Mouse (Mus musculus) midbrain, embryonic 15.5 days (tissue): ENCODE data around the gene B230217C12Rik. TPM values are rescaled to one million over a fixed set of nuclear protein-coding genes. Genes with fewer than 3 reads are reported as not detected.

Experiments
- ATAC-seq: fragments of 200-750 bp; cut with Nextera tagmentation; replicated peaks from 2 replicates; pipeline ENCODE4 v1.8.0; 2017; ENCODE audit warnings: moderate TSS enrichment
- H3K27ac ChIP-seq: fragments of 300-500 bp; sonication (generic); 2 replicates; pipeline ENCODE4 v1.5.1; 2015; ENCODE audit warnings: mild to moderate bottlenecking, inconsistent platforms
- H3K27me3 ChIP-seq: fragments of 300-500 bp; sonication (generic); replicated peaks from 2 replicates; pipeline ENCODE4 v1.6.1; 2015; ENCODE audit warnings: inconsistent platforms
- H3K36me3 ChIP-seq: fragments of 300-500 bp; sonication (generic); replicated peaks from 2 replicates; pipeline ENCODE4 v1.6.1; 2015; ENCODE audit warnings: inconsistent platforms
- H3K4me1 ChIP-seq: fragments of 300-500 bp; sonication (generic); 2 replicates; pipeline ENCODE4 v1.6.1; 2015; ENCODE audit warnings: inconsistent platforms
- H3K4me2 ChIP-seq: fragments of 300-500 bp; sonication (generic); 2 replicates; pipeline ENCODE4 v1.6.1; 2015; ENCODE audit warnings: inconsistent platforms, mild to moderate bottlenecking, moderate library complexity
- H3K4me3 ChIP-seq: fragments of 300-500 bp; sonication (generic); 2 replicates; pipeline ENCODE4 v1.5.1; 2015; ENCODE audit warnings: mild to moderate bottlenecking, inconsistent platforms
- H3K9ac ChIP-seq: fragments of 300-500 bp; sonication (generic); 2 replicates; pipeline ENCODE4 v1.6.1; 2015; ENCODE audit warnings: mild to moderate bottlenecking, inconsistent platforms
- H3K9me3 ChIP-seq: fragments of 300-500 bp; sonication (generic); 2 replicates; pipeline ENCODE4 v1.6.1; 2016; ENCODE audit warnings: inconsistent platforms
- WGBS: fragments of 180-500 bp; shearing (Covaris S2); methylation state at CpG from one replicate; pipeline ENCODE4 v1.1.7; 2015; ENCODE audit warnings: mixed read lengths; 5-methylcytosine and 5-hydroxymethylcytosine counted together
- polyA plus RNA-seq: library from polyadenylated mRNA; unstranded; fragments of >200 nt; fragmentation: Nextera tagmentation; extraction: Ambion mirVana; gene quantifications from 2 replicates; pipeline ENCODE4 v1.2.1, GENCODE M21; 2015

Gene B230217C12Rik
- polyA plus RNA-seq, 1 experiment from 2014 or later: 33.8 TPM

GRCm38 (mm10) chr11:97885296-97885915 is 44.8 kb downstream of the B230217C12Rik start:
- no peak for ATAC-seq
- no peaks in the 10 kb centered on the region for H3K9me3 ChIP-seq

GRCm38 (mm10) chr11:97891821-97892220 is 51.2 kb downstream of the B230217C12Rik start:
- Histone ChIP-seq H3K4me2 (no peak overlapping the region), H3K9me3 (no peaks in the 10 kb centered on the region), H3K27me3 (no peaks in the 10 kb centered on the region), H3K27ac (no peak overlapping the region), H3K36me3 (no peaks in the 10 kb centered on the region), H3K4me3 (no peak overlapping the region), H3K9ac (no peak overlapping the region), H3K4me1 (no peaks in the 10 kb centered on the region)
- no peak for ATAC-seq
- 80% methylated on average over 5 of the region's 5 CpGs for WGBS

More at GRCm38 (mm10) chr11:97885296-97885915, 44.8 kb downstream of the B230217C12Rik start:
- H3K4me2 ChIP-seq: no peak overlapping the region
- no peaks in the 10 kb centered on the region for H3K4me1 ChIP-seq
- 93% methylated on average over 2 of the region's 2 CpGs for WGBS
- H3K27ac ChIP-seq: no peak overlapping the region
- no peak overlapping the region for H3K4me3 ChIP-seq
- no peak overlapping the region for H3K9ac ChIP-seq
- no peaks in the 10 kb centered on the region for H3K36me3 ChIP-seq
- no peaks in the 10 kb centered on the region for H3K27me3 ChIP-seq

Other genes with a start within 250 kb of the B230217C12Rik start
- 1.9 and 2.5 TPM in 2 replicates for gene Epop, start 211.1 kb upstream of the B230217C12Rik start, polyA plus RNA-seq
- 3.9 and 4.4 TPM in 2 replicates for gene Mllt6, start 177.4 kb upstream of the B230217C12Rik start, polyA plus RNA-seq
- gene Cisd3, start 155.0 kb upstream of the B230217C12Rik start, polyA plus RNA-seq: 21.6 and 26.4 TPM in 2 replicates
- gene Pcgf2, start 140.3 kb upstream of the B230217C12Rik start, polyA plus RNA-seq: 23.1 TPM in 2 replicates
- 421 and 431 TPM in 2 replicates for gene Psmb3, start 137.4 kb upstream of the B230217C12Rik start, polyA plus RNA-seq
- gene Pip4k2b, start 96.1 kb upstream of the B230217C12Rik start, polyA plus RNA-seq: 4.3 and 4.9 TPM in 2 replicates
- 16.2 and 17.6 TPM in 2 replicates for gene Cwc25, start 74.2 kb upstream of the B230217C12Rik start, polyA plus RNA-seq
- gene 1700001P01Rik, start 64.9 kb upstream of the B230217C12Rik start, polyA plus RNA-seq: 0.50 and 1.1 TPM in 2 replicates
- gene Rpl23, start 58.3 kb upstream of the B230217C12Rik start, polyA plus RNA-seq: 259 and 277 TPM in 2 replicates
- gene Lasp1, start 41.8 kb upstream of the B230217C12Rik start, polyA plus RNA-seq: 198 and 199 TPM in 2 replicates
- gene Fbxo47, start 43.4 kb downstream of the B230217C12Rik start, polyA plus RNA-seq: 0.57 and 0.70 TPM in 2 replicates
- gene Plxdc1, start 145.7 kb downstream of the B230217C12Rik start, polyA plus RNA-seq: 1.7 and 1.8 TPM in 2 replicates
- 9.5 and 10.8 TPM in 2 replicates for gene Arl5c, start 155.4 kb downstream of the B230217C12Rik start, polyA plus RNA-seq
- 72.0 and 75.2 TPM in 2 replicates for gene Cacnb1, start 182.3 kb downstream of the B230217C12Rik start, polyA plus RNA-seq
- 622 and 634 TPM in 2 replicates for gene Rpl19, start 185.9 kb downstream of the B230217C12Rik start, polyA plus RNA-seq
- 2.6 and 3.9 TPM in 2 replicates for gene Stac2, start 212.7 kb downstream of the B230217C12Rik start, polyA plus RNA-seq